Mouse (Mus musculus): ENCODE measurements around the gene Gm6676. TPM values are rescaled to one million over a fixed set of nuclear protein-coding genes. Genes with fewer than 3 reads are reported as not detected.

Gene Gm6676
- polyA plus RNA-seq (2014; fragmentation: Illumina TruSeq; extraction: RNeasy Lipid Tissue Mini Kit (QIAGEN cat#74804); ENCODE audit: low read depth, low replicate concordance) = not detected

GRCm38 (mm10) chr14:7125312-7125711 lies at the start of gene Gm6676:
Gene Gm6676 (minus strand): TSS chr14:7125412.

DNA sequence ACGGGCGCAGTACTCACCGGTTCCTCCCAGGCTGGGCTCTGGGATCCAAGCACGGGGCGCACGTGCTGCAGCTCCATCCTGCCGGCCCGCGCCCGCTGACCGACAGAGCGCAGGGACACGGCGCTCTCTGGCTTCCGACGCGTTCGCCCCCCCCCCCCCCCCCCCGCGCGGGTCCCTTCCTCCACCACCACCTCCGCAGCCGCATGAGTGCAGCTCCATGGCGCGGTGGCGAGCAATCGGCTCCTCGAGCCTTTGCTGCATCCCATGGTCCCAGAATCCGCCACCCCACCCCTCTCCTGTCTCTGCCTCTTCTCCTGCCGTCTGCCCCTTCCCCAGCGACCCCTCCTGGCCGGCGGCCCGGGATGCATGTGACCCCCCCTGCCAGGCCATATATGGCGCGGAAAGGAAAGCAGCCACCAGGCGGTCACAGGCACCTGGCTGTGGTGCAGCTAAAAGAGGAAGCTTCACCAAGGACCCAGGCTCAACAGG lies 49.3 kb upstream of the Gm6676 start, which contains the start of gene Gm3512:
Gene Gm3512, minus strand, starts transcription at position 51 of the 489 bp plus-strand sequence.

GRCm38 (mm10) chr14:7100521-7100920 lies 24.7 kb downstream of the Gm6676 start, which contains the start of gene Gm3696:
Gene Gm3696 (minus strand): TSS chr14:7100621.

Other genes with a start within 250 kb of the Gm6676 start
- gene Gm3667, start 235.4 kb downstream of the Gm6676 start, polyA plus RNA-seq (2014; fragmentation: Illumina TruSeq; extraction: RNeasy Lipid Tissue Mini Kit (QIAGEN cat#74804); ENCODE audit: low read depth, low replicate concordance) = not detected
- not detected for gene Gm6356, start 151.6 kb downstream of the Gm6676 start, polyA plus RNA-seq (2014; fragmentation: Illumina TruSeq; extraction: RNeasy Lipid Tissue Mini Kit (QIAGEN cat#74804); ENCODE audit: low read depth, low replicate concordance)
- gene Gm10406, start 98.0 kb downstream of the Gm6676 start, polyA plus RNA-seq (2014; fragmentation: Illumina TruSeq; extraction: RNeasy Lipid Tissue Mini Kit (QIAGEN cat#74804); ENCODE audit: low read depth, low replicate concordance) = not detected
- not detected for gene Gm3685, start 80.4 kb downstream of the Gm6676 start, polyA plus RNA-seq (2014; fragmentation: Illumina TruSeq; extraction: RNeasy Lipid Tissue Mini Kit (QIAGEN cat#74804); ENCODE audit: low read depth, low replicate concordance)
- 0.87 TPM for gene Gm3696, start 24.8 kb downstream of the Gm6676 start, polyA plus RNA-seq (2014; fragmentation: Illumina TruSeq; extraction: RNeasy Lipid Tissue Mini Kit (QIAGEN cat#74804); ENCODE audit: low read depth, low replicate concordance)
- gene Gm3512, start 49.1 kb upstream of the Gm6676 start, polyA plus RNA-seq (2014; fragmentation: Illumina TruSeq; extraction: RNeasy Lipid Tissue Mini Kit (QIAGEN cat#74804); ENCODE audit: low read depth, low replicate concordance) = 2.0 TPM
- not detected for gene Gm16434, start 69.1 kb upstream of the Gm6676 start, polyA plus RNA-seq (2014; fragmentation: Illumina TruSeq; extraction: RNeasy Lipid Tissue Mini Kit (QIAGEN cat#74804); ENCODE audit: low read depth, low replicate concordance)
- not detected for gene Gm3727, start 139.3 kb upstream of the Gm6676 start, polyA plus RNA-seq (2014; fragmentation: Illumina TruSeq; extraction: RNeasy Lipid Tissue Mini Kit (QIAGEN cat#74804); ENCODE audit: low read depth, low replicate concordance)
- gene Gm3739, start 189.6 kb upstream of the Gm6676 start, polyA plus RNA-seq (2014; fragmentation: Illumina TruSeq; extraction: RNeasy Lipid Tissue Mini Kit (QIAGEN cat#74804); ENCODE audit: low read depth, low replicate concordance) = not detected
- not detected for gene Gm5797, start 207.0 kb upstream of the Gm6676 start, polyA plus RNA-seq (2014; fragmentation: Illumina TruSeq; extraction: RNeasy Lipid Tissue Mini Kit (QIAGEN cat#74804); ENCODE audit: low read depth, low replicate concordance)
- gene Gm8374, start 239.7 kb upstream of the Gm6676 start, polyA plus RNA-seq (2014; fragmentation: Illumina TruSeq; extraction: RNeasy Lipid Tissue Mini Kit (QIAGEN cat#74804); ENCODE audit: low read depth, low replicate concordance) = not detected